Mouse (Mus musculus): ENCODE measurements around the gene Kmt2c.
"Not testable (repeated sequence)": the region's sequence is repeated elsewhere in the genome, so short reads cannot be mapped to it uniquely, and the experiment has no call there.

Kmt2c gene

GRCm38 (mm10) chr5:25515767-25516166 is 17.2 kb upstream of the Kmt2c start, which contains the start of gene Cct8l1:
Gene Cct8l1, plus strand, starts transcription at chr5:25516067.
- DNase-seq (ENCODE audit: low spot score in 2 of 2): no peak

GRCm38 (mm10) chr5:25506041-25506440 is 7.5 kb upstream of the Kmt2c start:
- no peak for DNase-seq (ENCODE audit: low spot score in 2 of 2)

GRCm38 (mm10) chr5:25500686-25501085 is 2.1 kb upstream of the Kmt2c start:
- DNase-seq (ENCODE audit: low spot score in 2 of 2): no peak

DNA sequence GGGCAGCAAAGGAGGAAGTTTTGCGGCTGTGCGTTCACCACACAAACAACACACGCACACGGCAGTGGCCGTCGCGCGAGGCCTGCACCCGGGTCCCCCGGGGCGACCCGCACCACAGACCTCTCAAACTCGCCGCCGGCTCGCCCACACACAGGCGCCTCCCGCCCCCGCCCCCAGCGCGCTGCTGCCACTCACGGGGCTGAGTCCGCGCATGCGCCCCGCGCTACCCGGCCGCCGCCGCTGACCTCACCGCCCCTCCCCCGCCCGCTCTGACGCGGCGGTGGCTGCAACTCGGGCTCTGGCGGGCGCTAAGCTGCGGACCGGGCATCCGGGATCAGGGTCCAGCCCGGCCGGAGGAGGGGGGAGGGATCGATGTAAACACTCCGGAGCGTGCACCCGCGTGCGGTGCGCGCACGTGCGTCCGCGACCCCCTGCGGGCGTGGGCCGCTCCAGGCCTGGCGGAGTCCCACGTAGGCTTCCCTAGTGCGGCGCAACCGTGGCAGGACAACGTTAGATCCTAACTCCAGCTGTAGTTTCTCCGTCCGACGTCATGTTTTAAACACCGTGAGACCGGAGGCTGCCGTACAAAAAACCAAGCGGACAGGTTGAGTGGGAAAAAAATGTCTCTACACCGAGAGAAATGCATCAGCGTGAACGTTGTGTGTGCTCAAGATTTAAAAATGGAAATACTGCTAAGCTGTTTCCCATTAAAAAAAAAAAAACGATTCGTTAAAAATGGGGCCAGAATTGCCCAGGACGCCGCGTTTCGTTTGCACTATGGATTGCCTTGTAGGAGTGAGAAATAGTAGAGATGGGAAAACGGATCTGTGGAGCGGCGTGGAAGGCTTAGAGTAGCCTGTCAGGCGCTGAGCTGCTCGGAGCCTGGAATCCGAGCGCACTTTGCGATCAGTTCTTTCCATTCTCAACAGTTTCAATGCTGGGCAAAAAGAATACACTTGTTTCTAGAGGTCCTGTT is 1.1 kb upstream of the Kmt2c start:
- peak; percentile 93 to 96 for DNase-seq (ENCODE audit: low spot score in 2 of 2)

- peak; percentile 58 to 64 for DNase-seq (ENCODE audit: low spot score in 2 of 2)
Measured at GRCm38 (mm10) chr5:25498821-25499422, 339 bp upstream of the Kmt2c start.

DNA sequence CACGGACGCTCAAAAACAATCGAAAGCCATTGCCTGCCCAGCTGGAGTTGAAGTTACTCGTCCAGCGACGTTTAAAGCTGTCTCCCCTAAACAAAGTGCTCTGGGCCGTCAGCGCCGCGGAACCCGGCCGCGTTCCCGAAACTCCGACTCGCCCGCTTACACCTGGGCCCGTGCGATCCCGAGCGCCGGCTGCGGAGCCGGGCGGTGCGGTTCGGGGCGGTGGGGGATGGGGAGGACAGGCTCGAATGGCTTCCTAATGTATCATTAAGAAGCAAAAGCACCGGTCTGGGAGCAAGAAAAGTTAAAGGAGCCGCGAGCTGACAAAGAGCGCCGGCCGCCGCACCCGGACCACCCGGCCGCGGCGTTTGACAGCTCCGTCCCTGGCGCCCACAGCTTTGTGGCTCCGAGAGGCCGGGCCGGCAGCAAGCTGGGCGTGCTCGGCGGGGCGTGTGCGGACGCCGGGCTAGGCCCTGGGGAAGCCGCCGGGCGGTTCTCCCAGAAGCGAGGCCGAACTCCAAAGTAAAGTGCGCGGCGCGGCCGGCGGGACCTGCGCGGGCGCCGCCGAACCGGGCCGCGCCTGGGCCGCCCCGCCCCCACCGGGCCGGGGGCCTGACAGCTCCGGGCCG is 750 bp downstream of the Kmt2c start:
- DNase-seq (ENCODE audit: low spot score in 2 of 2): peak; percentile 47 to 52

DNA sequence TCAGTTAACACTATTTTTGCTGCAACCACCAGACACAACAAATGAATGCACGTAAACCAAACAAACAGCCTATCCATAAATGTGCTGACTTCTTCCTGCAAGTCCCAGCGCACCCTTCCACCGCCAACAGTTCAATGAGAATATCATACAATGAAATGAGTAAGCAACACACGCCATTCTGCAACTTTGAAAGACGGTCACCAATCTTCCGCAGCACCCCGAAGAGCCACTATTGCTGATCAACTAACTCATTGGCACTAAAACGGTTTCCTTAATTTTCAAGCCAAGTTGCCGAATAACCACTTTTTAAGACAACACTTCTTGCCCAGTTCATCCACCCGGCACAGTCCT is 1.2 kb downstream of the Kmt2c start:
- DNase-seq (ENCODE audit: low spot score in 2 of 2): peak in 1 of 2 experiments; percentile 7

DNA sequence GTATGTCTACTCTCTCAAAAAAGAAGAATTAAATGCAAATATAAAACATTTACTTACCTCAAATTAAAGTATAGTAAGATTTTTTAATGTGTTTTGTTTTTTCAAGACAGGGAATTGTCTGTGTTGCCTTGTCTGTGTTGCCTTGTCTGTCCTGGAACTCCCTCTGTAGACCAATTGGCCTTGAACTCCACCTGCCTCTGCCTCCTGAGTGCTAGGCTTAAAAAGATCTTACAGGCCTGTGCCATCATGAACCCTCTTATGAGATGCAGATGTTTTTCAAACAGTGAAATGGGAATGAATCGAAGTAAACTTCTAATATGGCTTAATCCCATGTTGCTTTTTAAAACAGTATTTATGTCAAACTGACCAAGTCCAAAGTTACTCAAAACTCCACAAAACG is 1.9 kb downstream of the Kmt2c start:
- no peak for DNase-seq (ENCODE audit: low spot score in 2 of 2)

DNA sequence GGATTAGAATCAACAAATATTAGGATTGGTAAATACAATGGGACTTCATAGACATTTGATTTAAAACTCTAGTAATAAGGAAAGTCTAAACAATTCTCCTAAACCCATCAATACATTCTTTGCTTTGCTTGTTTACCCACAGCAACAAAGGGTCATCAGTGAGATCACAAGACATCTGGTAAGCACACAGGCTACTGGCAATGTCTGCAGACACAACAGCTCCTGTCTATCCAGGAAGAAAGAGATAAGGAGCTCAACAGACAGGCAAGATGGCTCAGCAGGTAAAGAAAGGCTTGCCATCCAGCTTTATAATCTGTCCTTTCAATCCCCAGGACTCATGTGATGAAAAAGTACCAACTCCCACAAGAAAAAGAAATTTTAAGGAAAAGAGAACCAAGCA is 19.7 kb downstream of the Kmt2c start:
- DNase-seq (ENCODE audit: low spot score in 2 of 2): no peak

DNA sequence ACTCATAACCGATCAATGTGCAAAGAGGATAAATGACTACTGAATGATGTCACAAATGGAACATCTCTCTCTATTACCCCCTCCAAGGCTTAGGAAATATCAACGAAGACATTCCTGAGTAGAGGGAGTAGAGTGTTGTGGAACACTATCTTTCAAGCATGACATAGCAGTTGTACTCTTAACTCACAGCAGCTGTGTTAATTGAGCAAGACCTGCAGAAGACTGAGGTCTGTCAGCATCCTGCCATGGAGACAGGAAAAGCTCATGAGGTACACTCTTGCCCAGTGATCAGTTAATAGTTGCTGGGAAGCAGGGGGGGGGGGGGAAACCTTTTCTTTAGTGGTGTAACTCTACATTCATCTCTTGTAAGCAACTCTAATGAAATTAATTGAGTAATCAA is 22.8 kb downstream of the Kmt2c start:
- no peak for DNase-seq (ENCODE audit: low spot score in 2 of 2)

DNA sequence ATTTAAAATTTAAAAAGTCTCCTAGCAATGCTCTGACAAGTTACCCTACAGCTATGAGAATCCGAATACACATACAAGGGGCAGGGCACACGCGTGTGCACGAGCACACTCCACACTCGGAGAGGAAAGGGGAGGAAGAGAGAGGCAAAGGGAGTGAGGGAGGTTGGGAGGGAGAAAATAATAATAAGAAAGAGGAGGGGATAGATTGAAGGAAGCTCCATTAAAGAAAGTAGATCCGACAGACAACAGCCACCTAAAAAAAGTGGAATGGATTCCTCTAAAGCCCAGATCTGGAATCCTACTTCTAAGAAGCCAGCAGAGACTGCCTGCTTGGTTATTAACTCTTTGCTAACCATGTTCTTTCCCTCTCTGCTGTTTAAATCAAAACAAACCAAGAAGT is 26.5 kb downstream of the Kmt2c start:
- no peak for DNase-seq (ENCODE audit: low spot score in 2 of 2)

DNA sequence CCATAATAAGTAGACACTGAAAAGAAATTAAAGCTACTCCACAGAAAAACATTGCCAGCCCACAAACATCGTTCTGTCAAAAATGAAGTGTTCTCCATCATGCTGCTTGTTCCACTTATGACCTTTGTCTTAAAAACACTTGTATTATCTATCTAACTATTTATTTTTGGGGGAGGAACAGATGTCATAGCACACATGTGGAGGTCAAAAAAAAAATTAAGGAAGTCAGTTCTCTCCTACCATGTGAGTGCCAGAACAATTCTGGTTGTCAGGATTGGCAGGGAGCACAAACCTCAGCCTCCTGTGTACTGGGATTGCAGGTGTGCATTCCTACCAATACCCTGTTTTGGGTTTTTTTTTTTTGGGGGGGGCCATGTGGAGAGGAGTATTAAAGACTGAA is 36.6 kb downstream of the Kmt2c start:
- no peak for DNase-seq (ENCODE audit: low spot score in 2 of 2)

GRCm38 (mm10) chr5:25455432-25455831 is 43.2 kb downstream of the Kmt2c start:
- DNase-seq (ENCODE audit: low spot score in 2 of 2): not testable (repeated sequence)

- DNase-seq (ENCODE audit: low spot score in 2 of 2): no peak
Measured at GRCm38 (mm10) chr5:25452691-25453090, 45.9 kb downstream of the Kmt2c start.

DNA sequence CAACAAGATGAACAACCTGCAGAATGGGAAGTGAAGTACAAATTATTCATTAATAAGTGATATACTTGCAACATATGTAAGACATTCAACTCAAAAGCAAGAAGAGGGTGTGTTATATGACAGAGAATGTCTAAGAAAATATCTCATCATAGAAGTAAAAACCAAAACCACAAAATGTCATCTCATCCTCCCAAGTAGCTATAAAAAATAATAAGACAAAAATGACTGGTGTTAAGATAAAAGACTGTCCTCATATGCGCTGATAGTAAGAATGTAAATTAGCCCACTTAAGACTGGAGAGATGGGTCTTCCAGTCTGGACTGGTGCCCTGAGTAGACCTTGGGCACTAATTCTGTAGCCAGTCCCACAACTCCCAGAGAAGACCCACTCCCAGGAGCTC is 61.1 kb downstream of the Kmt2c start:
- no peak for DNase-seq (ENCODE audit: low spot score in 2 of 2)

- peak in 1 of 2 experiments; percentile 23 for DNase-seq (ENCODE audit: low spot score in 2 of 2)
Measured at GRCm38 (mm10) chr5:25436081-25436480, 62.5 kb downstream of the Kmt2c start.

DNA sequence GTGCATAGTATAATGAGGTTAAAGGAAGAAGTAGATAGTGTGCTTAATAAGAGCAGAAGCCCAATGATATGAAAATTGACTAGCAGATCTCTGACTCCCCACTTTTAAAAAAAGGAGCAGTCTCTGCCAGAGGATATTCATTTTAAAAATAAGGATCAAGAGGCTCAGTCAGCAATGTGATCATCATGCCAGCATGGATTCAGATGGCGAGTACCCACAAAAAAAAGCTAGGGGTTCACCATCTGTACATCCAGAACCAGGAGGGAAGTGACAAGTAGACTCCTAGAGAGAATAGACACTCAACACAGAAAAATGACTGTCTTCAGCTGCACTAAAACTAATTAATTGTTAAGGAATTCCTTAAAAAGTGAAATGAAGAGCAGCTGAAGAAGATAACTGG is 76.0 kb downstream of the Kmt2c start:
- no peak for DNase-seq (ENCODE audit: low spot score in 2 of 2)

DNA sequence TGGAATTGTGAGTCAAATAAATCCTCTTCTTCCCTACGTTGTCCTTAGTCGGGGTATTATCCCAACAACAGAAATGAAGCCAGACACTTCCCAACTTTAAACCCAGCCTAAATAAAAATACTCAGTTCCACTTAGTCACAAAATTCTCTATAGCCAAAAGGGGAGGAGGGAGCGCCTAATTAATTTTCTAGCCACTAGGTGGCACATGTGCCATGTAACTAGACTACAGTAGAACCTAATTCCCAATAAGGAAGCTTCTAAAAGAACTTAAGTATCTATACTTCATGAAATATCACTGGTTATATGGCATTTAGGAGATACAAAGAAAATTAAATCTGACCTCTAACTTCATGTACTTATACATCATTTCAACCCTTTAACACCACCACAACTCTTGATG is 78.0 kb downstream of the Kmt2c start:
- peak; percentile 14 to 55 for DNase-seq (ENCODE audit: low spot score in 2 of 2)

GRCm38 (mm10) chr5:25415382-25415781 is 83.2 kb downstream of the Kmt2c start:
- DNase-seq (ENCODE audit: low spot score in 2 of 2): no peak

DNA sequence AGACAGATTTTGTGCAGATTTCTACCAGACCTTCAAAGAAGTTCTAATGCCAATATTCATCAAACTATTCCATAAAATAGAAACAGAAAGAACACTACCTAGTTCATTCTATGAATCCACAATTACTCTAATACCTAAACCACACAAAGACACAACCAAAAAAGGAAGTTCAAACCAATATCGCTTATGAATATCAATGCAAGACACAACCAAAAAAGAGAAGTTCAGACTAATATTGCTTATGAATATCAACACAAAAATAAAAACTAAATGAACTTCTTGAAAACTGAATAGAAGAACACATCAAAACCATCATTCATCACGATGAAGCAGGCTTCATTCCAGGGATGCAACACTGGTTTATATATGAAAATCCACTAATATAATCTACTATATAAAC is 101.9 kb downstream of the Kmt2c start:
- no peak for DNase-seq (ENCODE audit: low spot score in 2 of 2)

DNA sequence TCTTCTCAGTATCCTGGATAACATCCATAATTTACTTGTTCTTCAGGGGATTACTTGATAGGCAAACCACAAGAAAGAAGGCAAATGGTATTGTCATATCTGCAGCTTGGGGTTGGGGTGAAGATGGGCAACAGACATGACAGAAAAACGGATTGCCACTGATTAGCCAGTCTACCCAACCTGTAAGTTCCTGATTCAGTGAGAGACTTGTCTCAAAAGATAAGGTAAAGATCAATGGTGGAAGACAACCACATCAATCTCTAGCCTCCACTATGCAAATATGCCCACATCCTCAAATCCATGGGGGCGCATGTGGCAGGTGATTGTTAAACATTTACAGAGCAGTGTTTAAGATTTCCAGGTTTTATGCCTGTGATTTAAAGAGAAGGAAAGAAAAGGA is 105.9 kb downstream of the Kmt2c start:
- DNase-seq (ENCODE audit: low spot score in 2 of 2): no peak

DNA sequence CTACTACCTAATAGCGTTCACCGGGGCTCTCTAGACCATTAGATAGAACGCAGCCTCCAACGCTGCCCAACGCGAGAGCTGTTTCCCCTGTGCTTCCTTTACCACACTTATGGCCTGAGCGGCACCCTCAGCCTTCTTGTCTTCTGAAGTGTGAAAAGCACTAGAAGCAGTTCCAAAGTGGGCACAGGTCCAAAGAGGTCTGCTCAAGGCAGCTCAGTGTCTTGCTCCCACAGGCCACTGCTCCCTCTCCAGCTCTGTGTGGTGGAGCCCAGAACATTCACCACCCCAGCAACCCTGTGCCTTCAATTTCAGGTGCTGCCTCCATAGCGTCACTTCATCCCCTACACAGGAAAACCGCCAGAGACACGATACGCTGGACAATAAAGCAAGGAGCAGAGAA is 115.0 kb downstream of the Kmt2c start:
- no peak for DNase-seq (ENCODE audit: low spot score in 2 of 2)

GRCm38 (mm10) chr5:25379188-25379587 is 119.4 kb downstream of the Kmt2c start:
- DNase-seq (ENCODE audit: low spot score in 2 of 2): no peak

Measured in spleen, postnatal 14 days (tissue).